Mouse (Mus musculus) adrenal gland, adult (tissue): ENCODE data around the gene Sav1.

Experiments used
- DNase-seq, 2 experiments: peaks; one replicate each; pipeline ENCODE4 v3.0.0; 2022 to 2023; ENCODE audit warnings: low spot score in 1 of 2; ENCODE audit not compliant: inconsistent age in 2 of 2

Gene Sav1

GRCm38 (mm10) chr12:69986786-69987497 lies at the start of gene Sav1:
Sav1 (minus strand) TSS chr12:69987002.
- peak; percentile 92 to 97 for DNase-seq

- no peak for DNase-seq
These were observed 39.4 kb upstream of the Sav1 start for GRCm38 (mm10) chr12:70026233-70026632.

- DNase-seq, result no peak
These were observed 38.6 kb upstream of the Sav1 start for GRCm38 (mm10) chr12:70025431-70025830.

GRCm38 (mm10) chr12:70023580-70023979 lies 36.8 kb upstream of the Sav1 start:
- no peak for DNase-seq

GRCm38 (mm10) chr12:70018153-70018552 lies 31.4 kb upstream of the Sav1 start:
- DNase-seq, result no peak

GRCm38 (mm10) chr12:70015936-70016335 lies 29.1 kb upstream of the Sav1 start:
- DNase-seq, result no peak

- DNase-seq, result no peak
These were observed 24.9 kb upstream of the Sav1 start for GRCm38 (mm10) chr12:70011681-70012080.

- no peak for DNase-seq
These were observed 23.6 kb upstream of the Sav1 start for GRCm38 (mm10) chr12:70010356-70010755.

GRCm38 (mm10) chr12:70005103-70005502 lies 18.3 kb upstream of the Sav1 start:
- no peak for DNase-seq

- no peak for DNase-seq
These were observed 11.6 kb upstream of the Sav1 start for GRCm38 (mm10) chr12:69998186-69998983.

GRCm38 (mm10) chr12:69995382-69995781 lies 8.6 kb upstream of the Sav1 start:
- peak in 1 of 2 experiments; percentile 55 for DNase-seq

GRCm38 (mm10) chr12:69986241-69986762 lies 500 bp downstream of the Sav1 start:
- no peak for DNase-seq

- peak in 1 of 2 experiments; percentile 67 for DNase-seq
These were observed 1.3 kb downstream of the Sav1 start for GRCm38 (mm10) chr12:69985546-69985945.

- DNase-seq, result no peak
These were observed 3.9 kb downstream of the Sav1 start for GRCm38 (mm10) chr12:69982874-69983273.

- DNase-seq, result peak in 1 of 2 experiments; percentile 57
These were observed 9.3 kb downstream of the Sav1 start for GRCm38 (mm10) chr12:69977376-69977998.

GRCm38 (mm10) chr12:69976688-69977087 lies 10.1 kb downstream of the Sav1 start:
- DNase-seq, result no peak

- no peak for DNase-seq
These were observed 13.1 kb downstream of the Sav1 start for GRCm38 (mm10) chr12:69973666-69974065.

- DNase-seq, result no peak
These were observed 18.6 kb downstream of the Sav1 start for GRCm38 (mm10) chr12:69968154-69968553.

- peak; percentile 27 to 53 for DNase-seq
These were observed 19.7 kb downstream of the Sav1 start for GRCm38 (mm10) chr12:69967112-69967511.

GRCm38 (mm10) chr12:69966071-69966470 lies 20.7 kb downstream of the Sav1 start:
- peak in 1 of 2 experiments; percentile 14 for DNase-seq

- DNase-seq, result no peak
These were observed 21.2 kb downstream of the Sav1 start for GRCm38 (mm10) chr12:69965644-69966043.
